Mouse (Mus musculus): ENCODE measurements around the gene Rtl8b. TPM values are rescaled to one million over a fixed set of nuclear protein-coding genes. Genes with fewer than 3 reads are reported as not detected.
"Not testable (repeated sequence)": the region's sequence is repeated elsewhere in the genome, so short reads cannot be mapped to it uniquely, and the experiment has no call there.

The Rtl8b gene
- total and polyA plus RNA-seq, 2 experiments = 3.8 to 23.2 TPM

DNA sequence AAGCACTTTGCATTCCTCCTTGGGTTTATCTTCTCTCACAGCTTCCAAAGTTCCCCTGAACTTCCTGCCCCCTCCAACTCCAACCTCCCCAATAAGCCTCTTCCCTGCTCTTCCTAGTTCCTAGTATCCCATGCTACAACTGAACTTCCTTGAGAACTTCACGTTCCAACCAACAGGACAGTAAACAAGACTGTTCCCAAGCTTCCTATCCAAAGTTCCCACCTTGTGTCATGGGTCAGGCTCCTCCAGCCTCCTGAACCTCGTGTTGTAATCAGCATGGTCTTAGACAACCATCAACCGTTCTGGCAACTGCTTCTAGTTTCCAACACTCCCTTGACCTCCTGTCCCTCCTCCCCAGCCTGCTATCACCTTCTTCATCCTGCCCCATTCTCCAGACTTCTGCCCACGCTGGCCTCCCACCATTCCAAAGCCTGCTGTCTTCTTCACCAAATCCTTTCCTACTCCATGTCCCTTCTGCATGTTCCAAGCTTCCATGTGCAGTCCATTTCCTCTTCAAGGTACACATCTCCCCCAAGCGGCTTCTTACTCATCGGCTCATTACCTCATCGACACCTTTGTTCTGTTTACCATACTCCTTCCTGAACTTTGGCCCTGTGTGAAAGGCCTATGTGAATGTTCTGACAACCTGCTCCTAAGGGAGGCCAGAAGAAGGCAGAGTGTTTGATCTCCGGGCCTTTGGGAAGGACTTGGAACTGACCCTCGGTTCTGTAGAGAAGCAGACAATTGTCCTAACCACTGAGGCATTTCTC, 24.0 kb upstream of the Rtl8b start:
- Histone ChIP-seq H3K36me3 (ENCODE audit: control insufficient read depth, insufficient read depth, low read length) (no peaks in the 10 kb centered on the region), H3K27ac (replicated peaks; ENCODE audit: insufficient read depth, low read depth, low read length) (no peak overlapping the region), H3K4me3 (ENCODE audit: insufficient read depth, low read depth, low read length) (no peak overlapping the region), H3K9ac (ENCODE audit: low read depth, low read length) (no peak overlapping the region), H3K79me2 (ENCODE audit: control insufficient read depth, insufficient read depth, low read length) (no peaks in the 10 kb centered on the region), H3K27me3 (ENCODE audit: control insufficient read depth, insufficient read depth, low read length) (no peaks in the 10 kb centered on the region), H3K4me1 (ENCODE audit: control insufficient read depth, insufficient read depth, low read length) (no peaks in the 10 kb centered on the region; the same call in 1 of the 2 replicates)
- no peak for TF ChIP-seq CTCF (IDR thresholded peaks at IDR 0.05; ENCODE audit: low read depth, low read length)
- TF ChIP-seq POLR2A (IDR thresholded peaks at IDR 0.05; ENCODE audit: extremely low read depth, insufficient read depth, low read length) = no peak
- no peak for DNase-seq (ENCODE audit: extremely low read depth, low read depth, low spot score)
- 50% methylated on average over 9 of the region's 9 CpGs for WGBS

DNA sequence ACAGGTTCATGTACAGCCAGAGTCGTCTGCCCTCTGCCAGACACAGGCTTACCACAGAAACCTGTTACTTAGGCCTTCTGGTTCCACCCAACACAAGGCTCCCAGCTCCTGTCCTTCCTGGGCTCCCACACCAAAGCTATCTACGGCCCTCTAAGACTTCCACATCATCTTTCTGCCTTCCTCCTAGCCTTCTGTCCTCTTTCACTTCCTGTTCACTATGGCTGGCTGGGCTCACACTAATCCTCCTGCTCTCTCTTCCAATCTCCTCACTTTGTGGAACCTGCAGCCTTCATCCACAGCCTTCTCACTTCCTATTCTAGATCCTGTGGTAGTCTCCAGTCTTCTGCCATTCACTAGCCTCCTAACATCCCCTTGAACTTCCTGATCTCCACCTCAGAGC, 22.9 kb upstream of the Rtl8b start:
- TF ChIP-seq POLR2A (IDR thresholded peaks at IDR 0.05; ENCODE audit: extremely low read depth, insufficient read depth, low read length) (no peak), CTCF (IDR thresholded peaks at IDR 0.05; ENCODE audit: low read depth, low read length) (no peak)
- H3K79me2 ChIP-seq (ENCODE audit: control insufficient read depth, insufficient read depth, low read length) = no peaks in the 10 kb centered on the region
- no peak overlapping the region for H3K27ac ChIP-seq (replicated peaks; ENCODE audit: insufficient read depth, low read depth, low read length)
- no peaks in the 10 kb centered on the region for H3K36me3 ChIP-seq (ENCODE audit: control insufficient read depth, insufficient read depth, low read length)
- no peak overlapping the region for H3K4me3 ChIP-seq (ENCODE audit: insufficient read depth, low read depth, low read length)
- no peaks in the 10 kb centered on the region for H3K27me3 ChIP-seq (ENCODE audit: control insufficient read depth, insufficient read depth, low read length)
- no peaks in the 10 kb centered on the region; the same call in 1 of the 2 replicates for H3K4me1 ChIP-seq (ENCODE audit: control insufficient read depth, insufficient read depth, low read length)
- 93% methylated on average over 2 of the region's 2 CpGs for WGBS
- no peak overlapping the region for H3K9ac ChIP-seq (ENCODE audit: low read depth, low read length)
- no peak for DNase-seq (ENCODE audit: extremely low read depth, low read depth, low spot score)

DNA sequence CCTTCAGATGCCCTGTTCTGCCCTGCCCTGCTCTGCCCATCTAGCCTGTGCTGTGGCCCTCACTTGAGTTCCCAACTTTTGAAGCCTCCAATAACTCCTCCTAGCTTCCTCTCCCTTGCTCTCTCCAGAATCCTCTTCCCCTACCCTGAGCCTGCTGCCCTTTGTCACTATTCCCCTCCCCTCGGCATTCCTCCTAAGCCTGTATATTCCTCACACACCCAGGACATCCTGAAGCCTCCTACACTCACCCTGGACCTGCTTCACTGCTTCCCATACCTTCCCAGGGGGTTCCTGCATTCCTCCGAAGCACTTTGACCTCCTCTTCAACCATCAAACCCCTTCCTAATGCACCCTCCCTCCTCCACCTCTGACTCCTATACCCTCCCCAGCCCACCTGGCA, 21.9 kb upstream of the Rtl8b start:
- WGBS = 69% methylated on average over 2 of the region's 2 CpGs
- no peak overlapping the region for H3K4me3 ChIP-seq (ENCODE audit: insufficient read depth, low read depth, low read length)
- DNase-seq (ENCODE audit: extremely low read depth, low read depth, low spot score) = no peak
- H3K79me2 ChIP-seq (ENCODE audit: control insufficient read depth, insufficient read depth, low read length) = no peaks in the 10 kb centered on the region
- no peak for TF ChIP-seq CTCF (IDR thresholded peaks at IDR 0.05; ENCODE audit: low read depth, low read length)
- no peak for TF ChIP-seq POLR2A (IDR thresholded peaks at IDR 0.05; ENCODE audit: extremely low read depth, insufficient read depth, low read length)
- H3K9ac ChIP-seq (ENCODE audit: low read depth, low read length) = no peak overlapping the region
- H3K36me3 ChIP-seq (ENCODE audit: control insufficient read depth, insufficient read depth, low read length) = no peaks in the 10 kb centered on the region
- H3K27me3 ChIP-seq (ENCODE audit: control insufficient read depth, insufficient read depth, low read length) = no peaks in the 10 kb centered on the region
- H3K4me1 ChIP-seq (ENCODE audit: control insufficient read depth, insufficient read depth, low read length) = no peaks in the 10 kb centered on the region; the same call in 1 of the 2 replicates
- H3K27ac ChIP-seq (replicated peaks; ENCODE audit: insufficient read depth, low read depth, low read length) = no peak overlapping the region

DNA sequence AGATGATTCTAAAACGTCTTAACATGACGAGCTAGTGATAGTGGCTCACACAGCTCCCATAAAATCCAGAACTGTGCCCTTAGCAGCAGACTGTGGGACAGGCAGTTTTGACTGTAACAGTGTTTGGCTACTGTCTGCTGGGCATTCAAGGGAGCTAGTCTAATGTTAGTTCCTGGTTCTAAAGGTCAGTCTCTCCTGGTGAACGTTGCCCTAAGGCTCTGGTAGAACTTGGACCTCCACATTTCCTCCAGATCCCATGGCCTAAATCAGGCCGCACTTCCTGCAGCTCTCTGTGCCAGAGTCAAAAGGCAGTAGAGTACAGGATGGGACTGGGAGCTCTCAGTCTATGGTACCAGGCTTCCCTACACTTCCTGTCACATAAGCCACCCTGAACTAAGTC, 14.5 kb upstream of the Rtl8b start:
- not testable (repeated sequence) for H3K27me3 ChIP-seq (ENCODE audit: control insufficient read depth, insufficient read depth, low read length); H3K4me3 ChIP-seq (ENCODE audit: insufficient read depth, low read depth, low read length); H3K36me3 ChIP-seq (ENCODE audit: control insufficient read depth, insufficient read depth, low read length); H3K27ac ChIP-seq (replicated peaks; ENCODE audit: insufficient read depth, low read depth, low read length); H3K9ac ChIP-seq (ENCODE audit: low read depth, low read length); H3K4me1 ChIP-seq (ENCODE audit: control insufficient read depth, insufficient read depth, low read length); H3K79me2 ChIP-seq (ENCODE audit: control insufficient read depth, insufficient read depth, low read length)
- WGBS = 11% methylated on average over 2 of the region's 4 CpGs
- DNase-seq (ENCODE audit: extremely low read depth, low read depth, low spot score) = peak; percentile 31

DNA sequence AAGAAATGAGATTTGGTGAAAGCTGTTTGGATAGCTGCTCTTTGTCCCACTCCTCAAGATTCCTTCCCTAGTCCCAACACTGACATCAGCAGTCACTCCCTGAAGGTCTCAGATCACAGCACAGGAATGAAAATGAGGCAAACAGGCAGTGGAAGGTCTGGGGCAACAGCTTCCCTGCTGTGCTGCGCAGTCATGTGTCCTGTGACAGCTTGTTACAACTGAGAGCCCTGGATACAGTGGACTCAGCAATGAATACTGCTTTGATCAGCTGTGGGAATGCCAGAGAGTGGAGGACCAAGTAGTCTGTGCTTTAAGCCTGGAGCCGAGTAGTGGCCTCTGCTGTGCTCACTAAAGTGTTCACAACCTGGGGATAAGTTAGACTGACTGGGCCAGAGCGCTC, 12.4 kb upstream of the Rtl8b start:
- DNase-seq (ENCODE audit: extremely low read depth, low read depth, low spot score); H3K9ac ChIP-seq (ENCODE audit: low read depth, low read length); H3K27ac ChIP-seq (replicated peaks; ENCODE audit: insufficient read depth, low read depth, low read length); H3K79me2 ChIP-seq (ENCODE audit: control insufficient read depth, insufficient read depth, low read length); H3K4me3 ChIP-seq (ENCODE audit: insufficient read depth, low read depth, low read length); H3K27me3 ChIP-seq (ENCODE audit: control insufficient read depth, insufficient read depth, low read length); H3K36me3 ChIP-seq (ENCODE audit: control insufficient read depth, insufficient read depth, low read length); H3K4me1 ChIP-seq (ENCODE audit: control insufficient read depth, insufficient read depth, low read length): not testable (repeated sequence)
- 60% methylated on average over 2 of the region's 3 CpGs for WGBS

DNA sequence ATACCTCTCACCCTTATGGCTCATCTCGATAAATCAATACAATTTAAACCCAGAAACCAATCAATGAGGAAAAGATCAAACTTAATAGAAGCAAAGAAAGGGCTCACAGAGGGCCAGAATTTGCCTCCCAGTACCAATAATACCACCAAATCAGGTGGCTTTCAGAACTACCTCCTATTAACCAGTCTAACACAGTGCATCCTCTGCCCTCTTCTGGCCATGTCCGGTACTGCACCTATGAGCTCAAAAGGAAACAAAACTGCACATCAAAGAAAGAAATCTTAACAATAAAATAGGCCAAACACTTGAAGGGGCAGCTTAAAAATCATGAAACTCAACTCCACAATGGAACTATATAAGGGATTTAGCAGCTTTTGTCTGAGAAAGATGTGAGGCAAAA, 6.7 kb upstream of the Rtl8b start:
- WGBS = 29% methylated on average over 2 of the region's 2 CpGs
- not testable (repeated sequence) for H3K27ac ChIP-seq (replicated peaks; ENCODE audit: insufficient read depth, low read depth, low read length); H3K27me3 ChIP-seq (ENCODE audit: control insufficient read depth, insufficient read depth, low read length); H3K4me1 ChIP-seq (ENCODE audit: control insufficient read depth, insufficient read depth, low read length); H3K9ac ChIP-seq (ENCODE audit: low read depth, low read length); H3K79me2 ChIP-seq (ENCODE audit: control insufficient read depth, insufficient read depth, low read length); H3K4me3 ChIP-seq (ENCODE audit: insufficient read depth, low read depth, low read length); DNase-seq (ENCODE audit: extremely low read depth, low read depth, low spot score); H3K36me3 ChIP-seq (ENCODE audit: control insufficient read depth, insufficient read depth, low read length)
- 0 out of 2 replicates have a peak, but pooled peaks have one; percentile 2 for TF ChIP-seq CTCF (IDR thresholded peaks at IDR 0.05; ENCODE audit: low read depth, low read length)

DNA sequence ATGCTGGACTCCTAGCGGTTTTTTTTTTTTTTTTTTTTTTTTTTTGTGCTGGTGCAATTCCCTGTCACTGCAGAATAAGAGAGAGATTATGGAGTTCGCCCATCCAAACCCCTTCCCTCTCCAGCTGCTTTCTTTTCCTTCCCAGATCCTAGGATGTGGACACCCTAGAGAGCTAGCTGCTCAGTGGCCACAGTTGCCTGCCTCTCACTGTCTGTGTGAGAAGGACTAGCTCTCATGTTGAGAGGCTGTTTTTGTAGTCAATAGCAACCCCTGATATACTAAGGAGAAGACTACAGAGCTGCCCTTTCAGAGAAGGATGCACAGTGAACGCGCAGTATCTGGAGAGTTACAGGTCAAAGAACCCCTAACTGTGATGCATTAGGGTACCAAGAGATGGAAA, 488 bp upstream of the Rtl8b start:
- not testable (repeated sequence) for H3K27me3 ChIP-seq (ENCODE audit: control insufficient read depth, insufficient read depth, low read length); DNase-seq (ENCODE audit: extremely low read depth, low read depth, low spot score); H3K9ac ChIP-seq (ENCODE audit: low read depth, low read length); H3K79me2 ChIP-seq (ENCODE audit: control insufficient read depth, insufficient read depth, low read length); H3K4me1 ChIP-seq (ENCODE audit: control insufficient read depth, insufficient read depth, low read length); H3K27ac ChIP-seq (replicated peaks; ENCODE audit: insufficient read depth, low read depth, low read length); H3K36me3 ChIP-seq (ENCODE audit: control insufficient read depth, insufficient read depth, low read length)
- peak overlapping the region; percentile 48 for H3K4me3 ChIP-seq (ENCODE audit: insufficient read depth, low read depth, low read length)
- WGBS = 7% methylated on average over 3 of the region's 4 CpGs

DNA sequence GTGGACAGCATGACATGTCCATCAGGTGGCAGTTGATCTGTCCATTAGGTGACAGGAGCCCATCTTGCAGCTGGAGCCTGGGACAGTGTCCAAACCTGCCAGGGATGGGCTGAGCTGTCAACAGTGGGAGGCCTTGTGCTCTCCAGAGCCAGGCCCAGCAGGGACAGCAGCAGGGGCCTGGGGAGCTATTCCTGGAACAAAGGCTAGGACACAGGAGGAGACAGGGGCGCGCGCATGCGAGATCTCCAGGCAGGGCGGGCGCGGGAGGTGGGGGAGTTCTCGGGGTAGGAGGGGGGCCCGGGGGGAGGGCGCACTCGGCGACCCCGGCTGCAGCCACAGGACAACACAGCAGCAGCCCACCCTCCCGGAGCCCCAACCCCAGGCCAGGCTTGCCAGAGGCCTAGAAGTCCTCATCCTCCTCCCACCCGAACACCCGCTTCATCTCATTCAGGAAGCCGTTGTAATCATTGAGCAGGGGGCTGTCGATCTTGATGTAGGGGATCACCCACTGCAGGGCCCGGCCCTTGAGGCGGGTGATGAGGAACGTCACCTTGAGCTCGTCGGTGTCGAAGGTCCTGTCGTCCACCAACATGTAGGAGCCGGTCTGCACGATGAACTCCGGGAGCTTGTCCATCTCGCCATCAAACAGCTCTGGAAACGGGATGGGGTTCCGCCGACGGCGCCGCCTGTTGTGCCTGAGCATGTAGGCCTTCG, 494 bp downstream of the Rtl8b start:
- H3K36me3 ChIP-seq (ENCODE audit: control insufficient read depth, insufficient read depth, low read length); H3K4me1 ChIP-seq (ENCODE audit: control insufficient read depth, insufficient read depth, low read length); H3K27me3 ChIP-seq (ENCODE audit: control insufficient read depth, insufficient read depth, low read length); H3K9ac ChIP-seq (ENCODE audit: low read depth, low read length); H3K27ac ChIP-seq (replicated peaks; ENCODE audit: insufficient read depth, low read depth, low read length); H3K79me2 ChIP-seq (ENCODE audit: control insufficient read depth, insufficient read depth, low read length); H3K4me3 ChIP-seq (ENCODE audit: insufficient read depth, low read depth, low read length); DNase-seq (ENCODE audit: extremely low read depth, low read depth, low spot score): not testable (repeated sequence)
- WGBS = no CpG with 5 or more reads among the region's 36 CpGs

Data from liver, adult 2 months (tissue).